Mouse (Mus musculus) neural tube, embryonic 14.5 days (tissue): Measurements from ENCODE around the gene Fyb2. TPM values are rescaled to one million over a fixed set of nuclear protein-coding genes. Genes with fewer than 3 reads are reported as not detected.
A peak's percentile ranks its signal among the peaks of the same experiment; 100 is the strongest.

Experiments
- ATAC-seq: fragments of 200-750 bp; cut with Nextera tagmentation; 2 replicates; pipeline ENCODE4 v1.8.0; 2017; ENCODE audit warnings: low read depth, mild to moderate bottlenecking, moderate TSS enrichment, moderate library complexity
- H3K27ac ChIP-seq: fragments of 300-500 bp; sonication (generic); 2 replicates; pipeline ENCODE4 v1.5.1; 2014; ENCODE audit warnings: low read depth, mild to moderate bottlenecking, control low read depth, low read length, moderate library complexity, mixed read lengths
- H3K27me3 ChIP-seq: fragments of 300-500 bp; sonication (generic); 2 replicates; pipeline ENCODE4 v1.6.1; 2014; ENCODE audit warnings: low read length; ENCODE audit not compliant: control insufficient read depth, insufficient read depth
- H3K36me3 ChIP-seq: fragments of 300-500 bp; sonication (generic); 2 replicates; pipeline ENCODE4 v1.6.1; 2014; ENCODE audit warnings: low read length, mixed read lengths; ENCODE audit not compliant: control insufficient read depth, insufficient read depth
- H3K4me1 ChIP-seq: fragments of 300-500 bp; sonication (generic); 2 replicates; pipeline ENCODE4 v1.6.1; 2014; ENCODE audit warnings: low read length; ENCODE audit not compliant: control insufficient read depth, insufficient read depth
- H3K4me2 ChIP-seq: fragments of 300-500 bp; sonication (generic); 2 replicates; pipeline ENCODE4 v1.6.1; 2014; ENCODE audit warnings: mild to moderate bottlenecking, low read depth, low read length, control low read depth
- H3K4me3 ChIP-seq: fragments of 300-500 bp; sonication (generic); 2 replicates; pipeline ENCODE4 v1.5.1; 2014; ENCODE audit warnings: low read depth, low read length, control low read depth, mixed read lengths
- H3K9ac ChIP-seq: fragments of 300-500 bp; sonication (generic); replicated peaks from 2 replicates; pipeline ENCODE4 v1.6.1; 2014; ENCODE audit warnings: low read depth, mild to moderate bottlenecking, control low read depth, low read length, mixed read lengths
- H3K9me3 ChIP-seq: fragments of 300-500 bp; sonication (generic); 2 replicates; pipeline ENCODE4 v1.6.1; 2016; ENCODE audit warnings: low read length; ENCODE audit not compliant: control insufficient read depth
- WGBS: fragments of 180-500 bp; shearing (Covaris S2); extraction: QIAGEN DNeasy Blood & Tissue Kit; methylation state at CpG from one replicate; pipeline ENCODE4 v1.1.7; 2014; 5-methylcytosine and 5-hydroxymethylcytosine counted together
- polyA plus RNA-seq: library from polyadenylated mRNA; unstranded; fragments of >200 nt; fragmentation: Nextera tagmentation; extraction: Ambion mirVana; gene quantifications from 2 replicates; pipeline ENCODE4 v1.2.1, GENCODE M21; 2014

Fyb2 gene
- polyA plus RNA-seq, 1 experiment from 2014 or later, result 0.17 TPM

DNA sequence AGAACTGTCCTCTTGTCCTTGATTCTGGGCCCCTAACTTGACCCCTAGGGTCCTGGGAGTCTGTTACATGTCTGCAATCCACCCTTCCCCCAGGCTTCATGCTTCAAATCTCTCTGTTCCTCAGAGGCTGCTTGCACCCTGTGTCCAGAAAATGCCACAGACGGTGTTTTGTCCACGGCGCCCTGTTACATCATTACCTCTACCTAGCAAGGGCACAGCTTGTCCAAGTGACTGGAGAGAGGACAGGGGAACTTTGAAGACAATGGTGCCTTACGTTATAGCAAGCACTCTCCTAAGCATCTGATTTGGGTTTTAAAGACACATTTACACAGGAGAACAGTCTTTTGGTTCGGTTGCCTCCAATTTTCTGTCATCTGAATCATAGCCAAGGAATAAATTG, 19.7 kb upstream of the Fyb2 start:
- Histone ChIP-seq H3K4me1 (peaks cover 6% of the 10 kb centered on the region; the same call in 1 of the 2 replicates), H3K27me3 (no peaks in the 10 kb centered on the region), H3K27ac (no peak overlapping the region), H3K9ac (no peak overlapping the region), H3K9me3 (no peaks in the 10 kb centered on the region), H3K4me3 (no peak overlapping the region), H3K36me3 (no peaks in the 10 kb centered on the region), H3K4me2 (no peak overlapping the region)
- WGBS, result 82% methylated on average over 5 of the region's 5 CpGs
- ATAC-seq, result no peak

- no peaks in the 10 kb centered on the region for H3K9me3 ChIP-seq
- ATAC-seq, result no peak
- no peaks in the 10 kb centered on the region for H3K36me3 ChIP-seq
- no peak overlapping the region for H3K9ac ChIP-seq
- no peak overlapping the region for H3K27ac ChIP-seq
- no peak overlapping the region for H3K4me2 ChIP-seq
- 59% methylated on average over 13 of the region's 13 CpGs for whole genome bisulfite sequencing
- H3K4me1 ChIP-seq, result peaks cover 3% of the 10 kb centered on the region; the same call in 1 of the 2 replicates
- H3K27me3 ChIP-seq, result no peaks in the 10 kb centered on the region
- H3K4me3 ChIP-seq, result no peak overlapping the region
Observed at GRCm38 (mm10) chr4:104894004-104894734, 19.1 kb upstream of the Fyb2 start.

DNA sequence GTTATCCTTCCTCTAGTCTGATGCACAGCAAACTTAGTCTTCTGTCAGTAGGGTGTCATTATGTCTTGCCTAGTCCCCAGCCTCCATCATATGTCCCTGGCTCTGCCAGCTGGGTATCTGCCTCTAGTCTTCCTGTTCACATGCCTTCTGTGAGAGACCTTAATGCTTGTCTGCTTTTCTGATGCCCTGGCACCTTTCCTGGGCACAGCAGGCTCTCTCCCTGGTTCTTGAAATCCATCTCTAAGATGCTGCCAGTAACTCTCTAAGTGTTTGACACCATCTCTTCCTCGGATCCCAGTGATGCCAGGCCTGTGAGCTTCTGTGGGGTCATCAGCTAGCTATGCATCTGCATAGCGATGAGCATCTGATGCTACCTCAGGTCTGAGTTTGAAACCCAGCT, 10.4 kb upstream of the Fyb2 start:
- H3K27me3 ChIP-seq, result no peaks in the 10 kb centered on the region
- H3K9me3 ChIP-seq, result no peaks in the 10 kb centered on the region
- H3K9ac ChIP-seq, result no peak overlapping the region
- no peaks in the 10 kb centered on the region for H3K4me1 ChIP-seq
- H3K36me3 ChIP-seq, result no peaks in the 10 kb centered on the region
- no peak for ATAC-seq
- H3K4me3 ChIP-seq, result no peak overlapping the region
- H3K27ac ChIP-seq, result no peak overlapping the region
- H3K4me2 ChIP-seq, result no peak overlapping the region
- WGBS, result 79% methylated on average over 2 of the region's 2 CpGs

GRCm38 (mm10) chr4:104905049-104905448, 8.2 kb upstream of the Fyb2 start:
- Histone ChIP-seq H3K4me2 (no peak overlapping the region), H3K9me3 (no peaks in the 10 kb centered on the region), H3K4me1 (no peaks in the 10 kb centered on the region), H3K4me3 (no peak overlapping the region), H3K9ac (no peak overlapping the region), H3K27me3 (no peaks in the 10 kb centered on the region), H3K36me3 (no peaks in the 10 kb centered on the region), H3K27ac (no peak overlapping the region)
- WGBS, result 88% methylated on average over 6 of the region's 6 CpGs
- ATAC-seq, result no peak

- no peak overlapping the region for H3K27ac ChIP-seq
- ATAC-seq, result peak; percentile 46; the same call in 1 of the 2 replicates
- H3K27me3 ChIP-seq, result no peaks in the 10 kb centered on the region
- no peaks in the 10 kb centered on the region for H3K4me1 ChIP-seq
- WGBS, result 31% methylated on average over 7 of the region's 7 CpGs
- H3K9ac ChIP-seq, result no peak overlapping the region
- no peaks in the 10 kb centered on the region for H3K9me3 ChIP-seq
- no peaks in the 10 kb centered on the region for H3K36me3 ChIP-seq
- no peak overlapping the region for H3K4me3 ChIP-seq
- H3K4me2 ChIP-seq, result no peak overlapping the region
Observed at GRCm38 (mm10) chr4:104911685-104912084, 1.6 kb upstream of the Fyb2 start.

DNA sequence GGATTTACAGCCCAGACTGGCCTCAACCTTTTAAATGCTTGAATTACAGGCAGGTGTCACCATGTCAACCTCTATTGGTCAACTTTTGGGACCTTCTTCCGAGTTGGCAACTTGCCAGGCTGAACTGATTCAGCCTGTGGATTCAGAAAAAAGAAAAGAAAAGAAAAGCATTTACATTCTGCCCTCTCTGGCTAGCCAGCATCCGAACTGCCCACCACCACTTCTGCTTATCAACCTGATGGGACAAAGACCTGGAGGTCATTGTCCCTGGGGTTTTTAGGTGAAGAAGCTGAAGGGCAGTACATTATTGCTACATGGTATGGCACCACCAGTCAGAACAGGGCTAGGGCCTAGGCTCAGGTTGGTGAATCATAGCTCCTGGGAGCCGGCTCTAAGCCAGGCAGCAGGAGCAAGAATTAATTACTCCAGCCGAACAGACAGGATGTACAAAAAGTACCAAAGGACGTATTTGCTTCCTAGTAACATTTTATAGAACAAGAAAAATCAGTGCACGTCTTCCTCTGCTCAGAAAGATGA, 1.5 kb downstream of the Fyb2 start:
- 62% methylated on average over 6 of the region's 6 CpGs for WGBS
- Histone ChIP-seq H3K9ac (no peak overlapping the region), H3K4me1 (no peaks in the 10 kb centered on the region), H3K36me3 (no peaks in the 10 kb centered on the region), H3K9me3 (no peaks in the 10 kb centered on the region), H3K27me3 (no peaks in the 10 kb centered on the region), H3K4me2 (no peak overlapping the region), H3K4me3 (no peak overlapping the region), H3K27ac (no peak overlapping the region)
- ATAC-seq, result no peak

GRCm38 (mm10) chr4:104918017-104918416, 4.8 kb downstream of the Fyb2 start:
- Histone ChIP-seq H3K9me3 (no peaks in the 10 kb centered on the region), H3K4me1 (no peaks in the 10 kb centered on the region), H3K9ac (no peak overlapping the region), H3K27me3 (no peaks in the 10 kb centered on the region), H3K27ac (no peak overlapping the region), H3K4me2 (no peak overlapping the region), H3K36me3 (no peaks in the 10 kb centered on the region), H3K4me3 (no peak overlapping the region)
- ATAC-seq, result no peak
- 87% methylated on average over 6 of the region's 6 CpGs for WGBS

DNA sequence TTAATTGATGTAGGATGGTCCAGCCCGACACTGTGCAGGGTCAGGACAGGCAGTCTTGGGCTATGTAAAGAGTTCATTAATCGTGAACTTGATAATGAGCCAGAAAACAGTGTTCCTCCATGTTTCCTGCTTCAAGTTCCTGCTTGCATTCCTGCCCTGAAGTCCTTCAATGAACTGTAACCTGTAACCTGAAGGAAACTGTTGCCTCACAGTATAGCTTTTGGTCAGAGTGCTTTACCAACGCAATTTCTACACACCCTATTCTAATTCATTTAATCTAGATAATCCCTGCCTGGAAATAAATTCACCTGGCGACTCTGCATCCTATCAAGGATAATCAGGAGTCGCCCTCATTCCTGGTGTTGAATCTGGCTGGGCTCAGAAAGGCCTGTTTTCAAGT, 12.1 kb downstream of the Fyb2 start:
- no peaks in the 10 kb centered on the region for H3K4me1 ChIP-seq
- WGBS, result 90% methylated on average over 5 of the region's 5 CpGs
- no peak overlapping the region for H3K9ac ChIP-seq
- no peak overlapping the region for H3K4me2 ChIP-seq
- ATAC-seq, result no peak
- no peaks in the 10 kb centered on the region for H3K36me3 ChIP-seq
- H3K27me3 ChIP-seq, result no peaks in the 10 kb centered on the region
- H3K27ac ChIP-seq, result no peak overlapping the region
- no peak overlapping the region for H3K4me3 ChIP-seq
- no peaks in the 10 kb centered on the region for H3K9me3 ChIP-seq

- WGBS, result 89% methylated on average over 7 of the region's 7 CpGs
- Histone ChIP-seq H3K27me3 (no peaks in the 10 kb centered on the region), H3K27ac (no peak overlapping the region), H3K4me1 (no peaks in the 10 kb centered on the region), H3K9ac (no peak overlapping the region), H3K9me3 (no peaks in the 10 kb centered on the region), H3K4me2 (no peak overlapping the region), H3K4me3 (no peak overlapping the region), H3K36me3 (no peaks in the 10 kb centered on the region)
- no peak for ATAC-seq
Observed at GRCm38 (mm10) chr4:104929165-104929564, 15.9 kb downstream of the Fyb2 start.
